Mouse (Mus musculus) lung, embryonic 14.5 days (tissue): ENCODE data around the gene Lrrc59. TPM values are rescaled to one million over a fixed set of nuclear protein-coding genes. Genes with fewer than 3 reads are reported as not detected.

ENCODE experiments used
- ATAC-seq: fragments of 200-750 bp; cut with Nextera tagmentation; 2 replicates; pipeline ENCODE4 v1.8.0; 2017; ENCODE audit warnings: mild to moderate bottlenecking, moderate TSS enrichment, moderate library complexity; ENCODE audit not compliant: insufficient read depth
- DNase-seq: peaks from one replicate; pipeline ENCODE4 v3.0.0-alpha.2; 2015
- H3K27ac ChIP-seq: fragments of 300-500 bp; sonication (generic); 2 replicates; pipeline ENCODE4 v1.5.1; 2014; ENCODE audit warnings: low read depth, mild to moderate bottlenecking, moderate library complexity
- H3K27me3 ChIP-seq: fragments of 300-500 bp; sonication (generic); 2 replicates; pipeline ENCODE4 v1.6.1; 2014; ENCODE audit warnings: low read length, control low read depth; ENCODE audit not compliant: insufficient read depth
- H3K36me3 ChIP-seq: fragments of 300-500 bp; sonication (generic); 2 replicates; pipeline ENCODE4 v1.6.1; 2014; ENCODE audit warnings: control low read depth; ENCODE audit not compliant: insufficient read depth
- H3K4me1 ChIP-seq: fragments of 300-500 bp; sonication (generic); 2 replicates; pipeline ENCODE4 v1.6.1; 2014; ENCODE audit warnings: antibody characterized with exemption, control low read depth; ENCODE audit not compliant: insufficient read depth
- H3K4me2 ChIP-seq: fragments of 300-500 bp; sonication (generic); 2 replicates; pipeline ENCODE4 v1.6.1; 2014; ENCODE audit warnings: mild to moderate bottlenecking
- H3K4me3 ChIP-seq: fragments of 300-500 bp; sonication (generic); 2 replicates; pipeline ENCODE4 v1.5.1; 2014; ENCODE audit warnings: low read depth, low read length
- H3K9ac ChIP-seq: fragments of 300-500 bp; sonication (generic); 2 replicates; pipeline ENCODE4 v1.6.1; 2014
- H3K9me3 ChIP-seq: fragments of 300-500 bp; sonication (generic); 2 replicates; pipeline ENCODE4 v1.6.1; 2016; ENCODE audit warnings: low read depth, low read length, control low read depth
- CTCF ChIP-seq: IDR thresholded peaks from 2 replicates; pipeline ENCODE4 v1.5.1; 2016; ENCODE audit warnings: antibody characterized with exemption, low read depth
- WGBS: fragments of 180-500 bp; shearing (Covaris S2); extraction: QIAGEN DNeasy Blood & Tissue Kit; methylation state at CpG from one replicate; pipeline ENCODE4 v1.1.7; 2014; 5-methylcytosine and 5-hydroxymethylcytosine counted together
- polyA plus RNA-seq: library from polyadenylated mRNA; unstranded; fragments of >200 nt; fragmentation: Nextera tagmentation; extraction: Ambion mirVana; gene quantifications from 2 replicates; pipeline ENCODE4 v1.2.1, GENCODE M21; 2014

Lrrc59 gene
- 211 and 222 TPM in 2 replicates for polyA plus RNA-seq

- peak within 1 kb of the TSS; percentile 97 for H3K4me3 ChIP-seq
- TF ChIP-seq CTCF: peak; percentile 97
- no peaks in the 10 kb centered on the region for H3K27me3 ChIP-seq
- peak; percentile 97 for ATAC-seq
- WGBS: 4% methylated on average over 40 of the region's 41 CpGs
- peak; percentile 97 for DNase-seq
- peak within 1 kb of the TSS; percentile 81 for H3K4me2 ChIP-seq
- no peaks in the 10 kb centered on the region for H3K9me3 ChIP-seq
- peak within 1 kb of the TSS; percentile 90 for H3K9ac ChIP-seq
- peaks cover 27% of the 10 kb centered on the region for H3K36me3 ChIP-seq
- no peaks in the 10 kb centered on the region for H3K4me1 ChIP-seq
- H3K27ac ChIP-seq: peak within 1 kb of the TSS; percentile 79
Measured at GRCm38 (mm10) chr11:94629199-94629883, at the start of gene Lrrc59. Lrrc59 (plus strand) TSS chr11:94629767.

GRCm38 (mm10) chr11:94580111-94580740 lies 49.3 kb upstream of the Lrrc59 start:
- 78% methylated on average over 5 of the region's 5 CpGs for WGBS
- no peak overlapping the region for H3K4me2 ChIP-seq
- ATAC-seq: no peak
- H3K27ac ChIP-seq: no peak overlapping the region
- no peak for DNase-seq
- no peak overlapping the region for H3K4me3 ChIP-seq
- no peak overlapping the region for H3K9ac ChIP-seq
- no peak for TF ChIP-seq CTCF
- no peaks in the 10 kb centered on the region for H3K4me1 ChIP-seq
- H3K27me3 ChIP-seq: no peaks in the 10 kb centered on the region
- H3K9me3 ChIP-seq: no peaks in the 10 kb centered on the region
- 0 out of 2 replicates have a peak, but pooled peaks cover 3% of the 10 kb centered on the region for H3K36me3 ChIP-seq

- WGBS: 90% methylated on average over 9 of the region's 9 CpGs
- ATAC-seq: no peak
Measured at GRCm38 (mm10) chr11:94585091-94585490, 44.5 kb upstream of the Lrrc59 start.

GRCm38 (mm10) chr11:94587511-94587910 lies 42.1 kb upstream of the Lrrc59 start:
- 70% methylated on average over 6 of the region's 6 CpGs for WGBS
- ATAC-seq: no peak

More at GRCm38 (mm10) chr11:94585091-94585490, 44.5 kb upstream of the Lrrc59 start:
- no peak for DNase-seq
- no peak overlapping the region for H3K9ac ChIP-seq
- H3K36me3 ChIP-seq: no peaks in the 10 kb centered on the region
- H3K9me3 ChIP-seq: no peaks in the 10 kb centered on the region
- no peak overlapping the region for H3K4me2 ChIP-seq
- no peak for TF ChIP-seq CTCF
- H3K4me3 ChIP-seq: no peak overlapping the region
- no peak overlapping the region for H3K27ac ChIP-seq
- H3K4me1 ChIP-seq: no peaks in the 10 kb centered on the region
- H3K27me3 ChIP-seq: no peaks in the 10 kb centered on the region

GRCm38 (mm10) chr11:94596311-94596852 lies 33.2 kb upstream of the Lrrc59 start:
- DNase-seq (peak; percentile 33), ATAC-seq (no peak)
- H3K4me2 ChIP-seq: no peak overlapping the region
- no peaks in the 10 kb centered on the region for H3K4me1 ChIP-seq
- no peak overlapping the region for H3K27ac ChIP-seq
- no peaks in the 10 kb centered on the region for H3K36me3 ChIP-seq
- no peaks in the 10 kb centered on the region for H3K9me3 ChIP-seq
- 68% methylated on average over 7 of the region's 7 CpGs for WGBS
- no peak overlapping the region for H3K9ac ChIP-seq
- H3K27me3 ChIP-seq: no peaks in the 10 kb centered on the region
- TF ChIP-seq CTCF: no peak
- no peak overlapping the region for H3K4me3 ChIP-seq

More at GRCm38 (mm10) chr11:94587511-94587910, 42.1 kb upstream of the Lrrc59 start:
- 0 out of 2 replicates have a peak, but pooled peaks cover 3% of the 10 kb centered on the region for H3K4me1 ChIP-seq
- no peak for TF ChIP-seq CTCF
- no peaks in the 10 kb centered on the region for H3K36me3 ChIP-seq
- DNase-seq: no peak
- no peak overlapping the region for H3K4me2 ChIP-seq
- no peak overlapping the region for H3K9ac ChIP-seq
- H3K27me3 ChIP-seq: no peaks in the 10 kb centered on the region
- no peak overlapping the region for H3K27ac ChIP-seq
- no peak overlapping the region for H3K4me3 ChIP-seq
- no peaks in the 10 kb centered on the region for H3K9me3 ChIP-seq

GRCm38 (mm10) chr11:94597319-94597718 lies 32.2 kb upstream of the Lrrc59 start:
- H3K4me2 ChIP-seq: no peak overlapping the region
- no peak overlapping the region for H3K27ac ChIP-seq
- no peaks in the 10 kb centered on the region for H3K9me3 ChIP-seq
- no peaks in the 10 kb centered on the region for H3K36me3 ChIP-seq
- H3K9ac ChIP-seq: no peak overlapping the region
- no peak overlapping the region for H3K4me3 ChIP-seq
- 78% methylated on average over 4 of the region's 4 CpGs for WGBS
- TF ChIP-seq CTCF: no peak
- no peaks in the 10 kb centered on the region for H3K27me3 ChIP-seq
- ATAC-seq (no peak), DNase-seq (no peak)
- peaks cover 4% of the 10 kb centered on the region; the same call in 1 of the 2 replicates for H3K4me1 ChIP-seq

GRCm38 (mm10) chr11:94598437-94599120 lies 31.0 kb upstream of the Lrrc59 start:
- H3K27ac ChIP-seq: no peak overlapping the region
- H3K4me2 ChIP-seq: no peak overlapping the region
- no peaks in the 10 kb centered on the region for H3K27me3 ChIP-seq
- H3K4me3 ChIP-seq: no peak overlapping the region
- no peak for TF ChIP-seq CTCF
- H3K4me1 ChIP-seq: peaks cover 4% of the 10 kb centered on the region; the same call in 1 of the 2 replicates
- H3K36me3 ChIP-seq: no peaks in the 10 kb centered on the region
- WGBS: 64% methylated on average over 6 of the region's 6 CpGs
- no peak overlapping the region for H3K9ac ChIP-seq
- DNase-seq (no peak), ATAC-seq (no peak)
- H3K9me3 ChIP-seq: no peaks in the 10 kb centered on the region
